Mouse (Mus musculus) left cerebral cortex, adult 18-20 months (tissue): ENCODE results near the gene Stac3. TPM values are rescaled to one million over a fixed set of nuclear protein-coding genes. Genes with fewer than 3 reads are reported as not detected.

Experiments
- DNase-seq, 2 experiments: peaks; one replicate each; pipeline ENCODE4 v3.0.0; 2021 to 2022; ENCODE audit warnings: low spot score in 2 of 2, mixed read lengths in 1 of 2
- total RNA-seq, 2 experiments: library from RNA; stranded (reverse); gene quantifications; 2 replicates each; pipeline ENCODE4 v1.2.3; 2021

Gene Stac3
- total RNA-seq, 2 experiments from 2014 or later = 3.9 to 4.8 TPM

GRCm38 (mm10) chr10:127509051-127509836 lies 7.8 kb downstream of the Stac3 start:
- DNase-seq = peak; percentile 76 to 84

GRCm38 (mm10) chr10:127509837-127510701 lies 8.6 kb downstream of the Stac3 start:
- DNase-seq = no peak

GRCm38 (mm10) chr10:127510895-127511617 lies 9.6 kb downstream of the Stac3 start:
- DNase-seq = no peak

GRCm38 (mm10) chr10:127511634-127512306 lies 10.3 kb downstream of the Stac3 start:
- DNase-seq = peak; percentile 84 to 92

GRCm38 (mm10) chr10:127512307-127512666 lies 10.8 kb downstream of the Stac3 start:
- DNase-seq = no peak

GRCm38 (mm10) chr10:127512813-127513212 lies 11.3 kb downstream of the Stac3 start:
- peak; percentile 96 for DNase-seq

- no peak for DNase-seq
Measured at GRCm38 (mm10) chr10:127513501-127514091, 12.1 kb downstream of the Stac3 start.

- DNase-seq = no peak
Measured at GRCm38 (mm10) chr10:127514111-127514698, 12.7 kb downstream of the Stac3 start.

- DNase-seq = no peak
Measured at GRCm38 (mm10) chr10:127514764-127515163, 13.3 kb downstream of the Stac3 start, which contains the start of gene Ndufa4l2. Ndufa4l2 (plus strand) TSS chr10:127514967.

GRCm38 (mm10) chr10:127515271-127515982 lies 13.9 kb downstream of the Stac3 start:
- DNase-seq = no peak

GRCm38 (mm10) chr10:127515983-127516459 lies 14.5 kb downstream of the Stac3 start:
- no peak for DNase-seq

- no peak for DNase-seq
Measured at GRCm38 (mm10) chr10:127516576-127517260, 15.2 kb downstream of the Stac3 start.

- DNase-seq = no peak
Measured at GRCm38 (mm10) chr10:127517941-127518340, 16.5 kb downstream of the Stac3 start.

GRCm38 (mm10) chr10:127519041-127519701 lies 17.7 kb downstream of the Stac3 start:
- no peak for DNase-seq

- DNase-seq = no peak
Measured at GRCm38 (mm10) chr10:127519903-127520713, 18.6 kb downstream of the Stac3 start.

GRCm38 (mm10) chr10:127520714-127521357 lies 19.4 kb downstream of the Stac3 start:
- no peak for DNase-seq

- DNase-seq = no peak
Measured at GRCm38 (mm10) chr10:127521611-127522080, 20.2 kb downstream of the Stac3 start.
